Mouse (Mus musculus) spleen, postnatal 0 days (tissue): ENCODE measurements around the gene Mup21. TPM values are rescaled to one million over a fixed set of nuclear protein-coding genes. Genes with fewer than 3 reads are reported as not detected.

Experiments
- polyA plus RNA-seq: library from polyadenylated mRNA; unstranded; fragments of >200 nt; fragmentation: Nextera tagmentation; extraction: Ambion mirVana; gene quantifications from 2 replicates; pipeline ENCODE4 v1.2.1, GENCODE M21; 2015

Mup21 gene
- not detected in 2 replicates for polyA plus RNA-seq

DNA sequence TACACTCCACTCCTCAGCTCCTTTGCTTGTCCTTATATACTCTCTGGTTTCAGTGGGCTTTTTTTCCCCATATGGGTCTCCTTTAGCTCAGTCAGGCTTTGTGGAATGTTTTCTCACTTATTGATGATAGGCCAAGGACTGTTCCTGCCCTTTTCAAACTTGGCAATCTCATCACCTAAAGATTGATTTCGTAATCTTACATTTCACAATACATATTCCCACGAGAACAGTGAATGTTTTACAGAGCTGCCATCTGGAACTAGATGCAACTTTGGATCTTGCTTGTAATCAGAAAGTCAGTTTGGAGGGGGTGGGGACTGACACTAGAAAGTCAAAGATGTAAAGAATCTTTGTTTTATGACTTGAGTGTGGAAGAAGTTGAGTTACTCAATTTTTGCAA lies at the start of gene Mup21:
Mup21 (minus strand) TSS at position 53 of the 400 bp plus-strand sequence.

Other genes starting within 250 kb of the Mup21 start
- not detected in 2 replicates for gene Mup20, start 96.7 kb downstream of the Mup21 start, polyA plus RNA-seq
- gene Mup3, start 63.5 kb downstream of the Mup21 start, polyA plus RNA-seq = not detected in 2 replicates
- 1.2 and 2.0 TPM in 2 replicates for gene Zfp37, start 80.2 kb upstream of the Mup21 start, polyA plus RNA-seq
- gene Slc31a2, start 111.7 kb upstream of the Mup21 start, polyA plus RNA-seq = 15.7 and 21.4 TPM in 2 replicates
- gene Fkbp15, start 209.7 kb upstream of the Mup21 start, polyA plus RNA-seq = 18.5 and 21.3 TPM in 2 replicates
- 21.1 and 22.6 TPM in 2 replicates for gene Slc31a1, start 209.9 kb upstream of the Mup21 start, polyA plus RNA-seq